Mouse (Mus musculus) liver, embryonic 14.5 days (tissue): Measurements from ENCODE around the gene Marcks. TPM values are rescaled to one million over a fixed set of nuclear protein-coding genes. Genes with fewer than 3 reads are reported as not detected.
"Not testable (repeated sequence)": the region's sequence is repeated elsewhere in the genome, so short reads cannot be mapped to it uniquely, and the experiment has no call there.

Experiments used
- ATAC-seq: fragments of 200-750 bp; cut with Nextera tagmentation; 2 replicates; pipeline ENCODE4 v1.8.0; 2017; ENCODE audit warnings: moderate number of reproducible peaks, mild to moderate bottlenecking, moderate library complexity; ENCODE audit not compliant: insufficient read depth
- DNase-seq, 3 experiments: peaks; one replicate each; pipeline ENCODE4 v3.0.0-alpha.2; 2012 to 2013; ENCODE audit warnings: low read depth in 3 of 3, low spot score in 3 of 3
- H3K27ac ChIP-seq: fragments of 300-500 bp; sonication (generic); 2 replicates; pipeline ENCODE4 v1.5.1; 2014; ENCODE audit warnings: moderate library complexity, mild to moderate bottlenecking, control low read depth, inconsistent platforms
- H3K27me3 ChIP-seq: fragments of 300-500 bp; sonication (generic); 2 replicates; pipeline ENCODE4 v1.6.1; 2014; ENCODE audit warnings: mild to moderate bottlenecking, low read length, moderate library complexity; ENCODE audit not compliant: control insufficient read depth, insufficient read depth
- H3K36me3 ChIP-seq: fragments of 300-500 bp; sonication (generic); replicated peaks from 2 replicates; pipeline ENCODE4 v1.6.1; 2014; ENCODE audit warnings: low read depth; ENCODE audit not compliant: control insufficient read depth, insufficient read depth
- H3K4me1 ChIP-seq, 2 experiments: fragments of 200-500 bp in 1 of 2; fragments of 300-500 bp in 1 of 2; sonication (generic) in 1 of 2; replicated peaks; 2 replicates each; pipeline ENCODE4 v1.6.1; 2012 to 2014; ENCODE audit warnings: antibody characterized with exemption in 1 of 2, inconsistent platforms in 1 of 2, low read length in 1 of 2; ENCODE audit not compliant: control insufficient read depth in 2 of 2, insufficient read depth in 2 of 2
- H3K4me2 ChIP-seq: fragments of 300-500 bp; sonication (generic); 2 replicates; pipeline ENCODE4 v1.6.1; 2014; ENCODE audit warnings: low read depth, mild to moderate bottlenecking, control low read depth, moderate library complexity
- H3K4me3 ChIP-seq, 2 experiments: fragments of 200-500 bp in 1 of 2; fragments of 300-500 bp in 1 of 2; sonication (generic) in 1 of 2; 2 replicates each; pipeline ENCODE4 v1.5.1; 2012 to 2014; ENCODE audit warnings: low read depth in 2 of 2, low read length in 2 of 2, mild to moderate bottlenecking in 2 of 2, control low read depth in 1 of 2, inconsistent platforms in 1 of 2, moderate library complexity in 1 of 2; ENCODE audit not compliant: insufficient read depth in 1 of 2
- H3K9ac ChIP-seq: fragments of 300-500 bp; sonication (generic); replicated peaks from 2 replicates; pipeline ENCODE4 v1.6.1; 2014; ENCODE audit warnings: mild to moderate bottlenecking, control low read depth, moderate library complexity
- H3K9me3 ChIP-seq: fragments of 300-500 bp; sonication (generic); 2 replicates; pipeline ENCODE4 v1.6.1; 2016; ENCODE audit warnings: low read length, mixed read lengths; ENCODE audit not compliant: control insufficient read depth
- CTCF ChIP-seq: IDR thresholded peaks from 2 replicates; pipeline ENCODE4 v1.5.1; 2016; ENCODE audit warnings: antibody characterized with exemption, low read depth, control low read depth
- EP300 ChIP-seq: IDR thresholded peaks from 2 replicates; pipeline ENCODE4 v1.6.1; 2016; ENCODE audit warnings: antibody characterized with exemption, low read depth
- WGBS: fragments of 180-500 bp; shearing (Covaris S2); extraction: QIAGEN DNeasy Blood & Tissue Kit; methylation state at CpG from one replicate; pipeline ENCODE4 v1.1.7; 2014; ENCODE audit not compliant: insufficient replicate concordance; 5-methylcytosine and 5-hydroxymethylcytosine counted together
- polyA plus RNA-seq, 2 experiments: library from polyadenylated mRNA; depleted of rRNA in 1 of 2; stranded (reverse) in 1 of 2; unstranded in 1 of 2; fragments of >200 nt; fragmentation: Nextera tagmentation in 1 of 2; extraction: Ambion mirVana in 1 of 2; gene quantifications; 2 replicates each; pipeline versions ENCODE4 v1.2.1 to v1.2.3; 2012 to 2014

Gene Marcks
- polyA plus RNA-seq, 2 experiments: 16.3 to 22.3 TPM

DNA sequence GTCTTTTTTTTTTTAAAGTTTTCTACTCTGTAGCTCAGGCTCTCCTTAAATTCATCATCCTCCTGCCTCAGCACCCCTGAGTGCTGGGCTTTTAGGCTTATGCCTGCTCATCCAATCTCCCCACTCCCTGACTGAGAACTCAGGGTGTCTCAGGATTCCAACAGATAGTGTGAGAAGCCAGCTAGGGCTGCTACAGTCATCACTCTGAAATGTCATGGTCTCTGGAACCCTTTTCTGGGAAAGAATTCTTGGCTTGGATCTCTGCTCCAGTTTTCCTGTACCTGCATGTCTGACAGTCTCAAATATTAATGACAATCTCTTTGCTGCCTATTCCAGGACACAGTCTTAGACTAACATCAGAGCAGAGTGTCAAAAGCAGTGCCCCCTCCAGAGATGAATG, 45.4 kb downstream of the Marcks start:
- no peak overlapping the region for H3K27ac ChIP-seq
- no peak overlapping the region for H3K4me3 ChIP-seq
- no peaks in the 10 kb centered on the region for H3K36me3 ChIP-seq
- DNase-seq (no peak), ATAC-seq (no peak)
- H3K4me2 ChIP-seq: no peak overlapping the region
- H3K27me3 ChIP-seq: no peaks in the 10 kb centered on the region
- TF ChIP-seq EP300 (no peak), CTCF (no peak)
- H3K4me1 ChIP-seq: no peaks in the 10 kb centered on the region
- H3K9me3 ChIP-seq: no peaks in the 10 kb centered on the region
- no peak overlapping the region for H3K9ac ChIP-seq

DNA sequence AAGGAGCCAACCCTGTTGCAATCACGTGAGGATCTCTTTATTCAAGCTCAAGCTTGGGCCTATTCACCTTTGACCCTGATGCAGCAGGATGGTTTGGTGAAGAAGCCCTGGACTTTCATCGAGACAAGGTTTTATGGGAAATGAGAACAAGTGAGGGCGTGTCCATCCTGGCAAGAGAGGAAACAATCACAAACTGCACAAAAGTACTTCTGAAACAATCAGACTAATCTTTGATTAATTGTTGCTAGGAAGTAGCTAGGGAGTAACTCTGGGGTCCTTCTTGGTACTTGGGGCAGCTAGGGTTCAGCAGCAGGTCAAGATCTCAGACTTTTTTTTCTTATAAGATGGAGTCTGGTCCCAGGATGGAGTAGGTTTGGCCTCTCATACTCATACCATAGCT, 48.3 kb downstream of the Marcks start:
- no peaks in the 10 kb centered on the region for H3K4me1 ChIP-seq
- H3K9ac ChIP-seq: no peak overlapping the region
- no peaks in the 10 kb centered on the region for H3K27me3 ChIP-seq
- no peak overlapping the region for H3K27ac ChIP-seq
- H3K36me3 ChIP-seq: no peaks in the 10 kb centered on the region
- no peak for DNase-seq
- no peak overlapping the region for H3K4me3 ChIP-seq
- H3K4me2 ChIP-seq: no peak overlapping the region
- no peak for TF ChIP-seq CTCF
- TF ChIP-seq EP300: no peak
- ATAC-seq: no peak
- WGBS: 52% methylated on average over 3 of the region's 3 CpGs
- no peaks in the 10 kb centered on the region for H3K9me3 ChIP-seq

DNA sequence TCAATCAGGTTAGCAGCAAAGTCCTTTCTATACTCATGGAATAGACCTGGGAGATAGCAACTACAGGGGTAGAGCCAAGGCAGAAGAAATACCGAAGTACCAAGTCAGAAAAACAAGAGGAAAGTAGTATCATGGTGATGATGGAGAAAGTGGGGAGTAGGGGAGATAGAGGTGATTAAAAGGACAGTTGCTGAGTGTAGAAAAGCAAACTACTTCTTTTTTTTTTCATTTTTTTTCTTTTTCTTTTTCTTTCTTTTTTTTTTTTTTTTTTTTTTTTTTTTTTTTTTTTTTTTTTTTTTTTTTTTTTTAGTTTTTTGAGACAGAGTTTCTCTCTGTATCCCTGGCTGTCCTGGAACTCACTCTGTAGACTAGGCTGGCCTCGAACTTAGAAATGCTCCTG, 54.6 kb downstream of the Marcks start:
- H3K9ac ChIP-seq, H3K9me3 ChIP-seq: not testable (repeated sequence)

More for the DNA sequence above, 54.6 kb downstream of the Marcks start:
- not testable (repeated sequence) for ATAC-seq, H3K36me3 ChIP-seq, DNase-seq, H3K4me3 ChIP-seq, H3K4me1 ChIP-seq, H3K27ac ChIP-seq, H3K27me3 ChIP-seq, H3K4me2 ChIP-seq
- 58% methylated on average over 2 of the region's 2 CpGs for WGBS

Other genes starting within 250 kb of the Marcks start
- gene Hdac2, start 164.4 kb downstream of the Marcks start, polyA plus RNA-seq (2012; rRNA removed): 16.7 and 26.8 TPM in 2 replicates
- 60.4 and 68.3 TPM in 2 replicates for gene Hdac2, start 164.4 kb downstream of the Marcks start, polyA plus RNA-seq (2014; fragmentation: Nextera tagmentation; extraction: Ambion mirVana)